Mouse (Mus musculus) hindbrain, embryonic 14.5 days (tissue): Measurements from ENCODE around the gene Def8. TPM values are rescaled to one million over a fixed set of nuclear protein-coding genes. Genes with fewer than 3 reads are reported as not detected.
"Not testable (repeated sequence)": the region's sequence is repeated elsewhere in the genome, so short reads cannot be mapped to it uniquely, and the experiment has no call there.

ENCODE experiments used
- ATAC-seq: fragments of 200-750 bp; cut with Nextera tagmentation; 2 replicates; pipeline ENCODE4 v1.8.0; 2017; ENCODE audit warnings: moderate number of reproducible peaks, mild to moderate bottlenecking, moderate TSS enrichment, moderate library complexity; ENCODE audit not compliant: low FRiP score
- DNase-seq: peaks from one replicate; pipeline ENCODE4 v3.0.0-alpha.2; 2015; ENCODE audit warnings: low spot score
- H3K27ac ChIP-seq: fragments of 300-500 bp; sonication (generic); 2 replicates; pipeline ENCODE4 v1.5.1; 2014; ENCODE audit warnings: mild to moderate bottlenecking, moderate library complexity
- H3K27me3 ChIP-seq: fragments of 300-500 bp; sonication (generic); 2 replicates; pipeline ENCODE4 v1.6.1; 2014; ENCODE audit warnings: mild to moderate bottlenecking, low read length, mixed read lengths; ENCODE audit not compliant: control insufficient read depth, insufficient read depth
- H3K36me3 ChIP-seq: fragments of 300-500 bp; sonication (generic); replicated peaks from 2 replicates; pipeline ENCODE4 v1.6.1; 2014; ENCODE audit not compliant: control insufficient read depth, insufficient read depth
- H3K4me1 ChIP-seq: fragments of 300-500 bp; sonication (generic); replicated peaks from 2 replicates; pipeline ENCODE4 v1.6.1; 2014; ENCODE audit warnings: antibody characterized with exemption, low read length, mixed read lengths; ENCODE audit not compliant: control insufficient read depth, insufficient read depth
- H3K4me2 ChIP-seq: fragments of 300-500 bp; sonication (generic); replicated peaks from 2 replicates; pipeline ENCODE4 v1.6.1; 2014; ENCODE audit warnings: mild to moderate bottlenecking, moderate library complexity
- H3K4me3 ChIP-seq: fragments of 300-500 bp; sonication (generic); replicated peaks from 2 replicates; pipeline ENCODE4 v1.5.1; 2014; ENCODE audit warnings: mild to moderate bottlenecking, low read length
- H3K9ac ChIP-seq: fragments of 300-500 bp; sonication (generic); 2 replicates; pipeline ENCODE4 v1.6.1; 2014
- H3K9me3 ChIP-seq: fragments of 300-500 bp; sonication (generic); 2 replicates; pipeline ENCODE4 v1.6.1; 2016; ENCODE audit warnings: low read length; ENCODE audit not compliant: control insufficient read depth
- WGBS: fragments of 180-500 bp; shearing (Covaris S2); extraction: QIAGEN DNeasy Blood & Tissue Kit; methylation state at CpG from one replicate; pipeline ENCODE4 v1.1.7; 2014; 5-methylcytosine and 5-hydroxymethylcytosine counted together
- polyA plus RNA-seq: library from polyadenylated mRNA; unstranded; fragments of >200 nt; fragmentation: Nextera tagmentation; extraction: Ambion mirVana; gene quantifications from 2 replicates; pipeline ENCODE4 v1.2.1, GENCODE M21; 2014

Def8 gene
- polyA plus RNA-seq, 1 experiment from 2014 or later = 45.3 TPM

- H3K9me3 ChIP-seq = no peaks in the 10 kb centered on the region
- no peaks in the 10 kb centered on the region for H3K36me3 ChIP-seq
- ATAC-seq (peak; percentile 95), DNase-seq (peak; percentile 86)
- H3K27ac ChIP-seq = peak overlapping the region; percentile 87
- H3K27me3 ChIP-seq = no peaks in the 10 kb centered on the region
- WGBS = under 1% methylated on average over 41 of the region's 41 CpGs
- H3K4me1 ChIP-seq = peaks cover 8% of the 10 kb centered on the region
- peak overlapping the region; percentile 89 for H3K9ac ChIP-seq
- peak overlapping the region; percentile 52 for H3K4me3 ChIP-seq
- peak overlapping the region; percentile 64 for H3K4me2 ChIP-seq
Observed at GRCm38 (mm10) chr8:123442871-123443575, 19.7 kb downstream of the Def8 start.

- 35% methylated on average over 4 of the region's 4 CpGs for WGBS
- Histone ChIP-seq H3K27me3 (no peaks in the 10 kb centered on the region), H3K4me1 (peaks cover 8% of the 10 kb centered on the region), H3K36me3 (no peaks in the 10 kb centered on the region), H3K4me3 (peak overlapping the region; percentile 52), H3K9me3 (no peaks in the 10 kb centered on the region), H3K27ac (peak overlapping the region; percentile 87), H3K9ac (peak overlapping the region; percentile 89), H3K4me2 (peak overlapping the region; percentile 64)
- DNase-seq (no peak), ATAC-seq (no peak)
Observed at GRCm38 (mm10) chr8:123443576-123443921, 20.2 kb downstream of the Def8 start.

GRCm38 (mm10) chr8:123444131-123444530, 20.8 kb downstream of the Def8 start:
- 0 out of 2 replicates have a peak, but pooled peaks cover 3% of the 10 kb centered on the region for H3K36me3 ChIP-seq
- no peak for ATAC-seq
- H3K4me3 ChIP-seq = 0 out of 2 replicates have a peak overlapping the region, but pooled peaks have one; percentile 52
- no peak overlapping the region for H3K27ac ChIP-seq
- WGBS = 86% methylated on average over 6 of the region's 6 CpGs
- DNase-seq = no peak
- peak overlapping the region; percentile 64 for H3K4me2 ChIP-seq
- no peak overlapping the region for H3K9ac ChIP-seq
- no peaks in the 10 kb centered on the region for H3K27me3 ChIP-seq
- no peaks in the 10 kb centered on the region for H3K9me3 ChIP-seq
- H3K4me1 ChIP-seq = peaks cover 8% of the 10 kb centered on the region

DNA sequence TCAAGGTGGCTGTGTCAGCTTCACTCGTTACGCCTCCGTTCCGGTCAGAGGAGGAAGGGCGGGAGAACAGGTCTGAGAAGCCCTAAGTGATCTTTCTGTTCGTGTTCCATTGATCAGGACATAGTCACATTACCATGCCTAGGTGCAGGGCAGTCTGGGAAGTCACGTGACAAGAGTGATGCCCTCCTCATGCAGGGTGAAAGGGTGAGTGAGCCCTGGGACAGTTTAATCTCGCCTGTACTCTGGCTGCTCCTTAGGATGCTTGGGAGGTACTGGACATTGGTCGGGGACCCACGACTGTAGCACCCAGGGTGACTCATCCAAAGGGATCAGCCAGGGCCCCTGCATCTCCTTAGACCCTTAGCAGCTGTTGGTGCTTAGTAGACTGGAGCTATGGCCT, 22.7 kb downstream of the Def8 start:
- WGBS = 92% methylated on average over 10 of the region's 10 CpGs
- no peaks in the 10 kb centered on the region for H3K9me3 ChIP-seq
- peaks cover 19% of the 10 kb centered on the region for H3K36me3 ChIP-seq
- peaks cover 8% of the 10 kb centered on the region for H3K4me1 ChIP-seq
- no peak overlapping the region for H3K27ac ChIP-seq
- no peak for ATAC-seq
- H3K4me2 ChIP-seq = no peak overlapping the region
- no peak overlapping the region for H3K4me3 ChIP-seq
- no peak for DNase-seq
- no peak overlapping the region for H3K9ac ChIP-seq
- no peaks in the 10 kb centered on the region for H3K27me3 ChIP-seq

- whole genome bisulfite sequencing = 89% methylated on average over 6 of the region's 6 CpGs
Observed at GRCm38 (mm10) chr8:123446799-123447198, 23.5 kb downstream of the Def8 start.

GRCm38 (mm10) chr8:123450783-123451182, 27.5 kb downstream of the Def8 start:
- Histone ChIP-seq H3K9me3 (no peaks in the 10 kb centered on the region), H3K27me3 (no peaks in the 10 kb centered on the region), H3K4me1 (no peaks in the 10 kb centered on the region), H3K4me2 (no peak overlapping the region), H3K4me3 (no peak overlapping the region), H3K9ac (no peak overlapping the region), H3K27ac (no peak overlapping the region), H3K36me3 (peaks cover 67% of the 10 kb centered on the region)
- ATAC-seq = no peak
- no peak for DNase-seq
- WGBS = 92% methylated on average over 5 of the region's 5 CpGs

More at GRCm38 (mm10) chr8:123446799-123447198, 23.5 kb downstream of the Def8 start:
- Histone ChIP-seq H3K27me3 (no peaks in the 10 kb centered on the region), H3K36me3 (peaks cover 27% of the 10 kb centered on the region), H3K9ac (no peak overlapping the region), H3K9me3 (no peaks in the 10 kb centered on the region), H3K4me3 (no peak overlapping the region), H3K27ac (no peak overlapping the region), H3K4me1 (peaks cover 8% of the 10 kb centered on the region), H3K4me2 (no peak overlapping the region)
- DNase-seq (no peak), ATAC-seq (no peak)

DNA sequence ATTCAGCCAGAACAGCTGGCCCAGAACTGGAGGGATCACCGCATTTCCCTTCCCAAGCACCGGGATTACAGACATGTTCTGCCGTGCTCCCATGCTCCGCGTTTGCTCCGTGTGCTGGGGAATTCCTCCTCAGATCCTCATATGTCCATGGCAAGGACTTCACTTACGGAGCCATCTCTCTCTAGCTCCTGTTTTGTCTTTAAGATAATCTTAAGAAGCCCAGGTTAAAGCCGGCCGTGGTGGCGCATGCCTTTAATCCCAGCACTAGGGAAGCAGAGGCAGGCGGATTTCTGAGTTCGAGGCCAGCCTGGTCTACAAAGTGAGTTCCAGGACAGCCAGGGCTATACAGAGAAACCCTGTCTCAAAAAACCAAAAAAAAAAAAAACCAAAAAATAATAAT, 28.4 kb downstream of the Def8 start:
- not testable (repeated sequence) for H3K27ac ChIP-seq, H3K27me3 ChIP-seq, H3K4me2 ChIP-seq, H3K9ac ChIP-seq, H3K4me3 ChIP-seq, DNase-seq, H3K4me1 ChIP-seq, ATAC-seq, H3K9me3 ChIP-seq
- 94% methylated on average over 12 of the region's 12 CpGs for WGBS
- H3K36me3 ChIP-seq = peaks cover 76% of the 10 kb centered on the region

- Histone ChIP-seq H3K9me3 (no peaks in the 10 kb centered on the region), H3K4me2 (no peak overlapping the region), H3K9ac (no peak overlapping the region), H3K27ac (no peak overlapping the region), H3K27me3 (no peaks in the 10 kb centered on the region), H3K36me3 (peaks cover 80% of the 10 kb centered on the region), H3K4me3 (no peak overlapping the region), H3K4me1 (no peaks in the 10 kb centered on the region)
- no peak for DNase-seq
- 94% methylated on average over 4 of the region's 4 CpGs for WGBS
- ATAC-seq = no peak
Observed at GRCm38 (mm10) chr8:123452149-123452548, 28.8 kb downstream of the Def8 start.

DNA sequence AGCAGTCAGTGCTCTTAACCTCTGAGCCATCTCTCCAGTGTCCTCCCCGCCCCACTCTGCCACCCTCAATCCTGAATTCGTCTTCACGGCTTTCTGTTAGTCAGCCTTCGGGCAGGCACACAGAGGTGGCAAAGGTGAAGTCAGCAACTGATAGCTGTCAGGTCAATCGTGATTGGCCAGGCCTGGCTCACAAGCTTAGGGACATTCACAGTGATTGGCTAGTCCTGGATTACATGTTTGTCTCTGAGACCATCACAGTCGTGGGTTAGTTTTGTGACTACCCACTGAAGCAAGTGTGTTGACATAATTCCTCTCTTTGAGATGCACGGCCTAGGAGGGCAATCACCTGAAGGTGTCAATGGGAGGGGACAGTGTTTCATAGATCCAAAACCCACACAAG, 30.0 kb downstream of the Def8 start:
- Histone ChIP-seq H3K4me3 (no peak overlapping the region), H3K36me3 (peaks cover 92% of the 10 kb centered on the region), H3K9me3 (no peaks in the 10 kb centered on the region), H3K9ac (no peak overlapping the region), H3K27me3 (no peaks in the 10 kb centered on the region), H3K27ac (no peak overlapping the region), H3K4me1 (no peaks in the 10 kb centered on the region), H3K4me2 (no peak overlapping the region)
- ATAC-seq = no peak
- no peak for DNase-seq
- 84% methylated on average over 7 of the region's 7 CpGs for WGBS

- ATAC-seq (no peak), DNase-seq (no peak)
- no peak overlapping the region for H3K4me3 ChIP-seq
- no peak overlapping the region for H3K4me2 ChIP-seq
- WGBS = 87% methylated on average over 5 of the region's 5 CpGs
- H3K27me3 ChIP-seq = no peaks in the 10 kb centered on the region
- no peak overlapping the region for H3K27ac ChIP-seq
- H3K9me3 ChIP-seq = no peaks in the 10 kb centered on the region
- peaks cover 97% of the 10 kb centered on the region for H3K36me3 ChIP-seq
- no peaks in the 10 kb centered on the region for H3K4me1 ChIP-seq
- no peak overlapping the region for H3K9ac ChIP-seq
Observed at GRCm38 (mm10) chr8:123453951-123454350, 30.6 kb downstream of the Def8 start.
